Mouse (Mus musculus) small intestine, adult 2 months (tissue): ENCODE measurements around the gene Gkn3. TPM values are rescaled to one million over a fixed set of nuclear protein-coding genes. Genes with fewer than 3 reads are reported as not detected.

ENCODE experiments used
- H3K27ac ChIP-seq: fragments of 200-500 bp; 2 replicates; pipeline ENCODE4 v1.5.1; 2012; ENCODE audit warnings: low read depth, low read length, control low read depth, inconsistent platforms; ENCODE audit not compliant: insufficient read depth
- H3K27me3 ChIP-seq: fragments of 200-500 bp; 2 replicates; pipeline ENCODE4 v1.6.1; 2012; ENCODE audit warnings: mild to moderate bottlenecking, moderate library complexity, low read length, inconsistent platforms; ENCODE audit not compliant: control insufficient read depth, insufficient read depth
- H3K36me3 ChIP-seq: fragments of 200-500 bp; 2 replicates; pipeline ENCODE4 v1.6.1; 2012; ENCODE audit warnings: mild to moderate bottlenecking, low read length, control low read depth, inconsistent platforms; ENCODE audit not compliant: control insufficient read depth, insufficient read depth
- H3K4me1 ChIP-seq: fragments of 200-500 bp; 2 replicates; pipeline ENCODE4 v1.6.1; 2012; ENCODE audit warnings: low read length, inconsistent platforms, mixed read lengths; ENCODE audit not compliant: control insufficient read depth, insufficient read depth, insufficient read length
- H3K4me3 ChIP-seq: fragments of 200-500 bp; 2 replicates; pipeline ENCODE4 v1.5.1; 2012; ENCODE audit warnings: low read depth, mild to moderate bottlenecking, control low read depth, inconsistent platforms, low read length, moderate library complexity
- CTCF ChIP-seq: fragments of 200-500 bp; IDR thresholded peaks from 2 replicates; pipeline ENCODE4 v1.5.1; 2012; ENCODE audit warnings: low read depth, mild to moderate bottlenecking, control low read depth, inconsistent platforms, low read length, moderate library complexity, mixed read lengths; ENCODE audit not compliant: insufficient replicate concordance, insufficient read length; ENCODE audit errors: extremely low read depth
- POLR2A ChIP-seq: fragments of 200-500 bp; IDR thresholded peaks from 2 replicates; pipeline ENCODE4 v1.6.1; 2012; ENCODE audit warnings: low read depth, mild to moderate bottlenecking, control low read depth, inconsistent platforms, low read length, moderate library complexity
- WGBS: fragments of 180-500 bp; shearing (Covaris S2); methylation state at CpG from one replicate; pipeline ENCODE4 v1.1.7; 2018; 5-methylcytosine and 5-hydroxymethylcytosine counted together
- polyA plus RNA-seq: library from polyadenylated mRNA; depleted of rRNA; stranded (reverse); fragments of >200 nt; gene quantifications from 2 replicates; pipeline ENCODE4 v1.2.3, GENCODE M21; 2012

Gene Gkn3
- polyA plus RNA-seq, 1 experiment: 6.3 TPM

DNA sequence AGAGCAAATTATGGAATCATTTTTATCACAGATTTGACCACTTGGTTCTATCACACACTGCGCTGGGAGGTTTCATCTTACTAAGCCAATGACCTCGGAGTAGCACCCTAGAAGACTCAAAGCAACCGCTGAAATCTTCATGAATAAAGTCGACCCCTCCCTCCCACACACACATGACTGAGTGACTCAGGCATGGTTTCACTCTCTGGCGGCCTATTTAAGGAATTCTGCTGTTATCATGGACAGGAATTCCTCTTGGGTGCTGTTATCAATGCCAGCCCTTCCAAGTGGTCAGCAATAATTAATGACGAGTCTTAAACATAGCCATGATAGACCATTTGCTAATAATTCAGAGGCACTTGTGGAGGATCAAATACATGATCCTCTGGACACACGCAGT, 33.6 kb upstream of the Gkn3 start:
- H3K27me3 ChIP-seq: no peaks in the 10 kb centered on the region
- no peaks in the 10 kb centered on the region for H3K4me1 ChIP-seq
- H3K27ac ChIP-seq: no peak overlapping the region
- no peak for TF ChIP-seq POLR2A
- TF ChIP-seq CTCF: no peak
- 71% methylated on average over 7 of the region's 7 CpGs for WGBS
- no peaks in the 10 kb centered on the region for H3K36me3 ChIP-seq
- H3K4me3 ChIP-seq: no peak overlapping the region

DNA sequence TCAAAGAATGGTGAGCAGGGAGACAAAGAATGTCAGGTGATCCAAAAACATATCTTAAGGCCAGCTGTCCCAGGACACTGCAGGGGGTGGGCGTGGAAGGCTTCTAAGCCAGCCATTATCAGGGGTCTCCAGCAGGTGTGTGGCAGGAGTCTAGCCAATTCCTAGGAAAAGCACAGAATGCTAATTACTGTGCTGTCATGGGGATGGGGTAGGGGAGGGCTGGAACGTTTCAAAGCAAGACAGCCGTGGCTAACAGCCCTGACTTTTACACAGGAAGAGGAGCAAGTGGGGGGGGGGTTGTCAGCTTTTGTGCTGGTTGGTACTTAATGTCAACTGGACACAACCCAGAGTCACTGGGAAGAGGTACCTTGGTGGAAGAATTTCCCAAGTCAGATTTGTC, 23.3 kb upstream of the Gkn3 start:
- H3K27me3 ChIP-seq: no peaks in the 10 kb centered on the region
- no peak overlapping the region for H3K27ac ChIP-seq
- no peaks in the 10 kb centered on the region for H3K4me1 ChIP-seq
- no peak overlapping the region for H3K4me3 ChIP-seq
- no peak for TF ChIP-seq CTCF
- no peak for TF ChIP-seq POLR2A
- 63% methylated on average over 3 of the region's 3 CpGs for WGBS
- no peaks in the 10 kb centered on the region for H3K36me3 ChIP-seq

GRCm38 (mm10) chr6:87401456-87401855, 12.7 kb upstream of the Gkn3 start:
- Histone ChIP-seq H3K27ac (no peak overlapping the region), H3K4me1 (no peaks in the 10 kb centered on the region; the same call in 1 of the 2 replicates), H3K27me3 (no peaks in the 10 kb centered on the region), H3K36me3 (no peaks in the 10 kb centered on the region), H3K4me3 (no peak overlapping the region)
- 59% methylated on average over 6 of the region's 6 CpGs for WGBS
- TF ChIP-seq POLR2A (no peak), CTCF (no peak)

DNA sequence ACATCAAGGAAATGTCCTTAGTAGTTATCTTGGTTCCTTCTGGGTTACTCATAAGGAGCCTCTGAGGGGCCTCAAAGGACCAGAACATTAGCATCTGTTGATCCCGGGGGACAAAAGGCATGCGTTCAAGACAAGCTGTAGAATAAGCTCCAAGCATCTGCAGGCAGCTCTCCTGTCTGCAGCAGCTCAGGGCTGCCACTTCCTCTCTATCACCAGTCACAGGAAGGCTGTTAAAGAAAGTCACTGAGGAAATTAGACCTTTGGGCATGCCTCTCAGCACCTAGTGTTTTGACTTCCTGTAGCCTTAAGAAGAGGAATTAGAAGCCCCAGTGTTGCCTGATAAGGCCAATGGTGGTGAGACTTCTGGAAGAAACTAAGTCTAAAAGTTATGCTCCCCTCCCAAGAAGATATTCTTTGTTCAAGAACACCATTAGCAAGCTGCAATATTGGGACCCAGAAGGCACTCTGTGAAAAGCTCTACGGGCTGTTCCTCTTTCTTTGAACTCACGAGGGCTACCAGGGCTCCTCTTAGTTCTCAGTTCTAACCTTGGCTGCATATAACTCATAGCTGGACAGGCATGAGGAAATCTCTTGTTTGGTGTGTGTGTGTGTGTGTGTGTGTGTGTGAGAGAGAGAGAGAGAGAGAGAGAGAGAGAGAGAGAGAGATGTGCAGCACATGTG, 11.3 kb upstream of the Gkn3 start:
- 55% methylated on average over 4 of the region's 4 CpGs for WGBS
- Histone ChIP-seq H3K27me3 (no peaks in the 10 kb centered on the region), H3K4me3 (no peak overlapping the region), H3K27ac (no peak overlapping the region), H3K4me1 (no peaks in the 10 kb centered on the region; the same call in 1 of the 2 replicates), H3K36me3 (no peaks in the 10 kb centered on the region)
- TF ChIP-seq CTCF: no peak
- no peak for TF ChIP-seq POLR2A

- no peak for TF ChIP-seq POLR2A
- TF ChIP-seq CTCF: peak; percentile 99
- peaks cover 2% of the 10 kb centered on the region for H3K4me1 ChIP-seq
Observed at GRCm38 (mm10) chr6:87399137-87399536, 10.4 kb upstream of the Gkn3 start.

DNA sequence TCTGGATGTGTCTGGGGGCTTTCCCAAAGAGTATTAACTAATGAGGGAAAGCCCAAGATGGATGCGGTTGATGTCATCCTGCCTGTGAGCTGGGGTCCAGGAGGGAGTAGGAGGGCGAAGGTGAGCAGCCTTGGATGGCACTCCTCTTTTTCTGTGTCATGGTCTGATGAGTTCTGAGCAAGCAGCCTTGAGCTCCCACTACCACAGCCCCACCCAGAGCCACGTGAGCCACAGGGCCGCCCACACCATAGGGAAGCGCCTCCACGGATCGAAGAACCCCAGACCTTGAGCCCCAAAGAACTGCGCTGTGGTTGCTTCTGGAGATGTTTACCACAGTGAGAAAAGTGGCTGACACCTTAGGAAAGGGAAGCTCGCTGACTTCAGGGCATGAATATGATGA, 6.0 kb upstream of the Gkn3 start:
- peaks cover 11% of the 10 kb centered on the region for H3K4me1 ChIP-seq
- no peaks in the 10 kb centered on the region for H3K27me3 ChIP-seq
- H3K36me3 ChIP-seq: no peaks in the 10 kb centered on the region
- TF ChIP-seq CTCF (no peak), POLR2A (no peak)
- no peak overlapping the region for H3K27ac ChIP-seq
- no peak overlapping the region for H3K4me3 ChIP-seq
- 85% methylated on average over 9 of the region's 9 CpGs for WGBS

More at GRCm38 (mm10) chr6:87399137-87399536, 10.4 kb upstream of the Gkn3 start:
- Histone ChIP-seq H3K27me3 (no peaks in the 10 kb centered on the region), H3K36me3 (no peaks in the 10 kb centered on the region), H3K4me3 (no peak overlapping the region), H3K27ac (no peak overlapping the region)
- WGBS: 1% methylated on average over 5 of the region's 5 CpGs

DNA sequence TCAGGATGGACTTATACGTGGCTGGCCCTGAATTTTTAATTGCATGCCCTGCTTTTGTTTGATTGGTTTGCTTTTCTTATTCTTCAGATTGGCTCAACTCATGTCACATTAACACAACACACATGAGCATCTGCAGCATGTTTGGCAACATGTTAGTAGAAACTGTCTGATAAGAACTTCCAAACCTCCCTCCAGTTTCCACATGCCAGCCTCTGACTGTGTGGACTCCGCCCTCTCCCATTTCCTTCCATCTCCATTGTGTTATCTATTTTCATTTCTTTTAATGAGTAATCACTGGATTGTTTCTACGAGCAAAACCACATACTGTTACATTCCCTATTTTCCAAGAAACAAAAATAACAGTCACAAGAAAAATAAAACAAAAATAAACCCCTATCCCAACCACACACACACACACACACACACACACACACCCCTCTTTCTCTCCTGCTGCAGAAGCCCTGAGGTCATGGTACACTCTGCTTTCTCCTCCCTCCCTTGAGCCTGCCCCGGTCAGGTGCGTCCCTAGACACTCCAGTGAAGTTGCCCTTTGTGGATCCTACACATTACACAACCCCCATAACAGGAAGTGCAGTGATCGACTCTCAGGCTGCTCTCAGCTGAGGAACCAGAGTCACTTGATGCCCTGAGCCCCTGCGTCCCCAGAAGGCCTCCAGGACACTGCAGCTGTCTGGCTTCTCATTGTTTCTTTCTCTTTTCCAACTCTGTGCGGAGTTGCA, 4.9 kb upstream of the Gkn3 start:
- no peak for TF ChIP-seq POLR2A
- TF ChIP-seq CTCF: no peak
- Histone ChIP-seq H3K27me3 (no peaks in the 10 kb centered on the region), H3K4me1 (peaks cover 16% of the 10 kb centered on the region), H3K27ac (no peak overlapping the region), H3K36me3 (no peaks in the 10 kb centered on the region), H3K4me3 (no peak overlapping the region)
- 23% methylated on average over 8 of the region's 8 CpGs for WGBS
